Mouse (Mus musculus) neural tube, embryonic 15.5 days (tissue): ENCODE measurements around the gene Serpinb6b. TPM values are rescaled to one million over a fixed set of nuclear protein-coding genes. Genes with fewer than 3 reads are reported as not detected.

Experiments used
- ATAC-seq: fragments of 200-750 bp; cut with Nextera tagmentation; 2 replicates; pipeline ENCODE4 v1.8.0; 2017; ENCODE audit warnings: mild to moderate bottlenecking, moderate TSS enrichment, moderate library complexity; ENCODE audit not compliant: low FRiP score
- H3K27ac ChIP-seq: fragments of 300-500 bp; sonication (generic); replicated peaks from 2 replicates; pipeline ENCODE4 v1.5.1; 2015; ENCODE audit warnings: mild to moderate bottlenecking, inconsistent platforms
- H3K27me3 ChIP-seq: fragments of 300-500 bp; sonication (generic); replicated peaks from 2 replicates; pipeline ENCODE4 v1.6.1; 2015; ENCODE audit warnings: inconsistent platforms
- H3K36me3 ChIP-seq: fragments of 300-500 bp; sonication (generic); 2 replicates; pipeline ENCODE4 v1.6.1; 2015; ENCODE audit warnings: inconsistent platforms
- H3K4me1 ChIP-seq: fragments of 300-500 bp; sonication (generic); 2 replicates; pipeline ENCODE4 v1.6.1; 2015; ENCODE audit warnings: inconsistent platforms
- H3K4me2 ChIP-seq: fragments of 300-500 bp; sonication (generic); 2 replicates; pipeline ENCODE4 v1.6.1; 2015; ENCODE audit warnings: inconsistent platforms, mild to moderate bottlenecking, moderate library complexity
- H3K4me3 ChIP-seq: fragments of 300-500 bp; sonication (generic); replicated peaks from 2 replicates; pipeline ENCODE4 v1.5.1; 2015; ENCODE audit warnings: mild to moderate bottlenecking, inconsistent platforms
- H3K9ac ChIP-seq: fragments of 300-500 bp; sonication (generic); replicated peaks from 2 replicates; pipeline ENCODE4 v1.6.1; 2015; ENCODE audit warnings: mild to moderate bottlenecking, inconsistent platforms
- H3K9me3 ChIP-seq: fragments of 300-500 bp; sonication (generic); replicated peaks from 2 replicates; pipeline ENCODE4 v1.6.1; 2016; ENCODE audit warnings: inconsistent platforms
- WGBS: fragments of 180-500 bp; shearing (Covaris S2); methylation state at CpG from one replicate; pipeline ENCODE4 v1.1.7; 2015; ENCODE audit warnings: mixed read lengths; 5-methylcytosine and 5-hydroxymethylcytosine counted together
- polyA plus RNA-seq: library from polyadenylated mRNA; unstranded; fragments of >200 nt; fragmentation: Nextera tagmentation; extraction: Ambion mirVana; gene quantifications from 2 replicates; pipeline ENCODE4 v1.2.1, GENCODE M21; 2015

Serpinb6b gene
- polyA plus RNA-seq, 1 experiment from 2014 or later, result 1.4 TPM

DNA sequence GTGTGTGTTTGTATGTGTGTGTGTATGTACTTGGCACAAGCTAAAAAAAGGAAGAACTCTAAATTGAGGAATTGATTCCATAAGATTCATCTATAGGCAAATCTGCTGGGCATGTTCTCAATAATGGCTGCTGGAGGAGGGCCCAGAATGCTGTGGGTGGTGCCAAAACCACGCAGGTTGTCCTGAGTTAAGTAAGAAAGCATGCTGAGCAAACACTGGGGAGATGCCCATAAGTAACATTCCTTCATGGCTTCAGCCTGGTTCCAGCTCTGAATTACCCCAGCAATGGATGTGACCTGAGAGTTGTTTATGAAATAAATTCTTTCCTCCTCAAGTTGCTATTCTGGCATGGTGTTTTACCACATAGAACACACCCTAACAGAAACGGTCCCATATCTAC, 48.3 kb downstream of the Serpinb6b start:
- Histone ChIP-seq H3K4me3 (no peak overlapping the region), H3K27ac (no peak overlapping the region), H3K9ac (no peak overlapping the region), H3K4me1 (no peaks in the 10 kb centered on the region), H3K4me2 (no peak overlapping the region), H3K9me3 (no peaks in the 10 kb centered on the region), H3K36me3 (no peaks in the 10 kb centered on the region), H3K27me3 (no peaks in the 10 kb centered on the region)
- WGBS, result 79% methylated on average over 2 of the region's 2 CpGs
- ATAC-seq, result no peak

DNA sequence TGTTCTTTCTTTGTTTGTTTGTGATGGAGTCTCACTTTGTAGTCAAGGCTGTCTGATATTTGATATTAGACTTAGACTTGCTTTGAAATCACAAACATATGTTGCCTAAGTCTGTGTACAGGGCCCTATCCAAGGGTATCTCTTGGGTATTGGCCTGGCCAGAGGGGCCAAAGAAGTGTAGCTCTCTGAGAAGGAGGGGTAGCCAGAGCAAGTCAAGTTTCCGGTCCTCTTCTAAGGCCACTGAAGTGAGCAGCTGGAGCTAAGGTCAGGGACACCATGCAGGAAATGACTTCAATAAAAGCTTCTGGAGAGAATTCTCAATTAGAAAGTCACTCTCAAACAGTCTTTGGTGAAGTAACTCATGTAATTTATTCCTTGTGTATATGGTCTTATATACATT, 57.4 kb downstream of the Serpinb6b start:
- Histone ChIP-seq H3K27ac (no peak overlapping the region), H3K36me3 (no peaks in the 10 kb centered on the region), H3K27me3 (no peaks in the 10 kb centered on the region), H3K9ac (no peak overlapping the region), H3K4me2 (no peak overlapping the region), H3K4me3 (no peak overlapping the region), H3K4me1 (no peaks in the 10 kb centered on the region; the same call in 1 of the 2 replicates), H3K9me3 (no peaks in the 10 kb centered on the region)
- ATAC-seq, result no peak
- WGBS, result 84% methylated on average over 1 of the region's 1 CpGs

DNA sequence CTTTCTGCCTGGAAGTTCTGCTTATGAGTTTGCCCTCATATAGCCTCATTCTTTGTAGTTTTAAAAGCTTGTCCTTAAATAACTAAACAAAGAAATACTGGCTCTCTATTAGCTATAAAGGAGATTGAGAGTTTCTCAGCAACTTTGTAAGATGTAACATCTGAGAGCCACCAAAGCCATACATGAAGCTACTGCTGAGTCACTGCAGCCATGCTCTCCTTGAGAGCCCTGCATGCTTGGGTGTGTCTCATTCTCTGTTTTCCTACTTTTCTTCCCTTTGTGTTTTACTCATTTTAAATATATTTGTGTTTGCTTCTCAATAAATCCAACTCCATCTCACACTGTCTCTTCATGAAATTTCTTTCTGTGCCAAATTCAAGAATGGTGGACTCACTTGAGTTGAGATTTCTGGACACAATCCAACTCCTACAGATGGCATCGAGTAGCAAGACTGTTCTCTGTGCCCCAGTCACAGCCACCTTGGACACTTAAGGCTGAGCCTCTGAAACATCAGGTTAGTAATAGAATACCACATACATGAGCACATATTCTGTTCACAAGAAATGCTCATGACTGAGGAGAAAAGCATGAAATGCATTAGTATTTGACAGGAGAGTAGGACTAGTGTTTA, 61.5 kb downstream of the Serpinb6b start:
- no peak overlapping the region for H3K4me3 ChIP-seq
- no peaks in the 10 kb centered on the region; the same call in 1 of the 2 replicates for H3K4me1 ChIP-seq
- H3K9me3 ChIP-seq, result no peaks in the 10 kb centered on the region
- no peak overlapping the region for H3K9ac ChIP-seq
- H3K4me2 ChIP-seq, result no peak overlapping the region
- no peaks in the 10 kb centered on the region for H3K36me3 ChIP-seq
- no peak overlapping the region for H3K27ac ChIP-seq
- no peaks in the 10 kb centered on the region for H3K27me3 ChIP-seq
- ATAC-seq, result no peak
- WGBS, result 80% methylated on average over 1 of the region's 1 CpGs

DNA sequence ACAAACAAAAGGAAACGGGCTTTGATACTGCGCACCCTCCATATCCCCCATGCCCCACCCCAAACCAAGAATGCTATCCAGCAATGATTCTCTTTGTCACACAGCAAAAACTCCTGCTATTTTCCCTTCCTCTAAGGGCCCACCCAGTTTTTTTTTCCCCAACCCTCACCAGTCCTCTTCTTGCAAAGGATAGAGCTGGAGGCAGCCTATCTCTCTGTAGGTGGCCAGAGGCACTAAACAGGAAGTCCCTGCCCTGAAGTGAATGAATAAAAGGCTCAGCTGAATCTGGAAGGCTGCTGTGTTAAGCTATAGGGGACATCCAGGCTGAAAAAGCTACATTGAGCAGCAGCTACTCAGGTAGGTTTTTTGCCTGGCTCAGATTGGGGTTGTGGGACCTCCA, 62.2 kb downstream of the Serpinb6b start, which contains the start of gene Serpinb9b:
Gene Serpinb9b, plus strand, starts transcription at position 173 of the 400 bp plus-strand sequence.
- Histone ChIP-seq H3K9ac (no peak within 1 kb of the TSS), H3K36me3 (no peaks in the 10 kb centered on the region), H3K9me3 (no peaks in the 10 kb centered on the region), H3K27ac (no peak within 1 kb of the TSS), H3K4me1 (no peaks in the 10 kb centered on the region; the same call in 1 of the 2 replicates), H3K4me3 (no peak within 1 kb of the TSS), H3K27me3 (no peaks in the 10 kb centered on the region), H3K4me2 (no peak within 1 kb of the TSS)
- ATAC-seq, result no peak
- WGBS, result 85% methylated on average over 2 of the region's 2 CpGs

DNA sequence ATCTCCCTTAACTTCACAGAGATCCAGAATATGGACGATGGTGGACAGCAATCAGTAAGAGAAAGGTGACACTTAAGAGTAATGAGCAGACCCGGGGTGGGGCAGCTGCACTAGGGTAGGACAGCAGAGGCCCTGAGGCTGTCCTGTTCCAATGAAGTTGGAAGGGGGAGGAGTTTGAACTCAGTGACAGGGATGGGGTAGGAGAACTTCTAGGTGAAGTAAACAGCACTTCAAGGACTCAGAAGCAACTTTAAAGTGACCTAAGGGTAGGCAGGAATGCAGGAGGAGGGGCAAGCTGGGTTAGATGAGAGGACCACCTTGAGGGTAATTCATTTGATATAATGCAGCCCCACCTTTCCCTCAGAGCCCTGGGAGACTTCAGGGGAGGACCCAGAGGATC, 63.1 kb downstream of the Serpinb6b start:
- H3K9me3 ChIP-seq, result no peaks in the 10 kb centered on the region
- no peak overlapping the region for H3K4me3 ChIP-seq
- no peak overlapping the region for H3K4me2 ChIP-seq
- WGBS, result 67% methylated on average over 2 of the region's 2 CpGs
- no peak overlapping the region for H3K9ac ChIP-seq
- no peaks in the 10 kb centered on the region for H3K36me3 ChIP-seq
- ATAC-seq, result no peak
- H3K27me3 ChIP-seq, result no peaks in the 10 kb centered on the region
- H3K4me1 ChIP-seq, result no peaks in the 10 kb centered on the region; the same call in 1 of the 2 replicates
- H3K27ac ChIP-seq, result no peak overlapping the region

DNA sequence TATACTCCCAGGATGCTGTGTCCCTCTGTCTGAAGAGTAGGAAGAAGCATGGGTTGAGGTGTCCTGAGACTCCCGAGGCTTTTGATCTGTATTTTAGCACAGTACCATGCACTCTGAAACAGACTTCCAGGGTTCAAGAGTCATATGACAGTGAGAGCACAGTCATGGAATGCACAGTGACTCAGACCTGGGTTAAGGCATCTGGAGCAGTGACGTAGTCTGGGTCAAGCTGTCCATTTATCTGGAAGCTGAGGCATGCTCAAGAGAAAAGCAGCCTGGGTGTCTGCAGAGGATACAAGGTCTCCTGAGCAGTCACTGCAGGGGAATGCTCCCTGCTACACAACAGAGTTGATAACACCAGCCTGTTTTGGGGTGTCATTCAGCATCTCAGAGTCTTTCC, 63.5 kb downstream of the Serpinb6b start:
- Histone ChIP-seq H3K4me3 (no peak overlapping the region), H3K4me2 (no peak overlapping the region), H3K9ac (no peak overlapping the region), H3K27me3 (no peaks in the 10 kb centered on the region), H3K36me3 (no peaks in the 10 kb centered on the region), H3K27ac (no peak overlapping the region), H3K4me1 (no peaks in the 10 kb centered on the region; the same call in 1 of the 2 replicates), H3K9me3 (no peaks in the 10 kb centered on the region)
- no peak for ATAC-seq
- 75% methylated on average over 2 of the region's 2 CpGs for WGBS

Other genes with a start within 250 kb of the Serpinb6b start
- gene Mylk4, start 181.3 kb upstream of the Serpinb6b start, polyA plus RNA-seq, result 0.40 and 0.52 TPM in 2 replicates
- 35.8 and 42.8 TPM in 2 replicates for gene Wrnip1, start 163.2 kb upstream of the Serpinb6b start, polyA plus RNA-seq
- not detected in 2 replicates for gene D930007J09Rik, start 162.4 kb upstream of the Serpinb6b start, polyA plus RNA-seq
- gene Serpinb1a, start 114.0 kb upstream of the Serpinb6b start, polyA plus RNA-seq, result 3.3 and 18.5 TPM in 2 replicates
- 0.20 TPM in 1 of 2 replicates, not detected in the other for gene Serpinb1c, start 67.0 kb upstream of the Serpinb6b start, polyA plus RNA-seq
- gene Serpinb9, start 38.0 kb downstream of the Serpinb6b start, polyA plus RNA-seq, result 2.0 and 4.3 TPM in 2 replicates
- gene Serpinb9b, start 62.2 kb downstream of the Serpinb6b start, polyA plus RNA-seq, result 0.32 and 0.50 TPM in 2 replicates
- 37.2 and 42.1 TPM in 2 replicates for gene Serpinb1b, start 113.4 kb downstream of the Serpinb6b start, polyA plus RNA-seq
- gene Serpinb9c, start 194.5 kb downstream of the Serpinb6b start, polyA plus RNA-seq, result not detected in 2 replicates
- gene Serpinb9d, start 227.8 kb downstream of the Serpinb6b start, polyA plus RNA-seq, result not detected in 2 replicates